Mouse (Mus musculus): Measurements from ENCODE around the gene Pgam2. TPM values are rescaled to one million over a fixed set of nuclear protein-coding genes. Genes with fewer than 3 reads are reported as not detected.
"Not testable (repeated sequence)": the region's sequence is repeated elsewhere in the genome, so short reads cannot be mapped to it uniquely, and the experiment has no call there.

Pgam2 gene
- total RNA-seq, 2 experiments from 2014 or later: 3,227 to 4,326 TPM

GRCm38 (mm10) chr11:5813381-5813780, 9.8 kb upstream of the Pgam2 start:
- DNase-seq: no peak
- intact Hi-C loops (cut with DNase I): no loop called here

DNA sequence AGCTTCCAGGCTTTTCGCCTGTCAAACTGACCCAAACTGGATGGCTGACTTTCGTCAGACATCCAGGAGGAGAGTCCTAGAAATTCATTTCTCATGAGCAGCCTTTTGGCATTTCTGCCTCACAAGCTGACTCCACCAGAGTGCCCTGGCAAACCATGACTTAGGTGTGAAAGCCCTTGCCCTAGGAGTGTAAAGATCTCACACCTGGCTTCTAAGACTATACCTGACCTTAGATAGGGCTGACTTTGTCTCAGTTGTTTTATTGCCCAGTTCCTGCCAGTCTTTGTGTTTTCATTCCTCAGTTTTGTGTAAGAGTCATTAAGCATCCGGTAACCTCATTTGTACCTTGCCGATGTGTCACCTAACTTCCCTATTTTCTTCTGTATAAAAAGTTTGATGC, 6.0 kb upstream of the Pgam2 start:
- DNase-seq; intact Hi-C loops (cut with DNase I): not testable (repeated sequence)

DNA sequence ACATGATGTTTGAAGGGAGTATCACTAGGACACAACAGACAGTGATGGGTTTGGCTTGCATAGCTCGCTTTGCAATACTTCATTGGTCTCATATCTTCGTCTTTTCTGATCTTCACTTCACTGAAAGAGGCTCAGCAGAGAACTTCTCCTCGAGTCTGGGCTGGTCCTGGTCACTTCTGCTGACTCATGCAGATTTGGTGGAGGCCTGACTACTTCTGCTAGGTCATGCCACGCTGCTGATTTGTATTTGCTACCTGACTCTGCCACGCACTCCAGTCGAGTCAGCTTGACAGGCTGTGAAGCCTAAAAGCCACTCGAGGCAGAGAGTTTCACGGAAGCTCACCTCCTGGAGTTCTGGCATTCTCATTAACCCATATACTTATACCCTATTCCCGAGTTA, 4.4 kb upstream of the Pgam2 start:
- intact Hi-C loops (cut with DNase I): loop anchor here (2.0 kb wide), 1 partner anchor 21 kb away; no protein-coding TSS in a partner anchor
- DNase-seq: no peak

DNA sequence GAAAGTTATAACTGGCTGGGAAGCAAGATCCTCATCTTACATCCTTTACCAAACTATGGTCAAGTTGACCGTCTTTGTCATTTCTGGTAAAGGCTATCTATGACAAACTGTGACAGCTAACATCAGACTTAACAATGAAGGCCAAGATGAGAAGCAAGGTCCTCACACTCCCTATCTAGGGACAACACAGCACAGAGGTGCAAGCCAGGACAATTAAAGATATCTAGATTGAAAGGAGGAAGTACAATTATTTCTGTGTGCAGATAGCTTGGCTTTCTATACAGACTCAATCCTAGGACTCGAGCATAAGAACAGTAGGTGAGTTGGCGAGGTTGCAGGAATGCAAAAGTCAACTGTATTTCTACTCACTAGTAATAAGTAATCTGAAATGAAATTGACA, 2.2 kb upstream of the Pgam2 start:
- intact Hi-C loops (cut with DNase I): loop anchor here (2.0 kb wide), 1 partner anchor 23 kb away; no protein-coding TSS in a partner anchor
- DNase-seq: no peak

DNA sequence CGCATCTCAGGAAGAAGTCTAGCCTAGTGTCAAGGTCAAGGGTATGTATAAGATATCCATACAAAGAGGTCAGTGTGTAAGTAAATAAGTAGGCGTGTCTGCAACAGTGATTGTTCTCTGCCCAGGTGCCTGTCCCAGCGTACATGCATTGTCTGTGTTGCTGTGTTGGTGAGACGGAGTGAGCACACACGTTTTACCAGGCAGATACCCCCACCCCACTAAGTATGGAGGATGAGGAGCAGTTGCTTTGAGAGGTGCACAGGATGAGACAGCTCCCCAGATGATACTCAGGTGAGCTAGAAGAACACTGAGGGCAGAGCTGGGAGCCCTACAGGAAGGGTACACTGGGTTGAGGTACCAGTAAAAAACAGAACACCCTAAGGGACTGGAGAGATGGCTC, 641 bp upstream of the Pgam2 start:
- no peak for DNase-seq
- intact Hi-C loops (cut with DNase I): no loop called here

DNA sequence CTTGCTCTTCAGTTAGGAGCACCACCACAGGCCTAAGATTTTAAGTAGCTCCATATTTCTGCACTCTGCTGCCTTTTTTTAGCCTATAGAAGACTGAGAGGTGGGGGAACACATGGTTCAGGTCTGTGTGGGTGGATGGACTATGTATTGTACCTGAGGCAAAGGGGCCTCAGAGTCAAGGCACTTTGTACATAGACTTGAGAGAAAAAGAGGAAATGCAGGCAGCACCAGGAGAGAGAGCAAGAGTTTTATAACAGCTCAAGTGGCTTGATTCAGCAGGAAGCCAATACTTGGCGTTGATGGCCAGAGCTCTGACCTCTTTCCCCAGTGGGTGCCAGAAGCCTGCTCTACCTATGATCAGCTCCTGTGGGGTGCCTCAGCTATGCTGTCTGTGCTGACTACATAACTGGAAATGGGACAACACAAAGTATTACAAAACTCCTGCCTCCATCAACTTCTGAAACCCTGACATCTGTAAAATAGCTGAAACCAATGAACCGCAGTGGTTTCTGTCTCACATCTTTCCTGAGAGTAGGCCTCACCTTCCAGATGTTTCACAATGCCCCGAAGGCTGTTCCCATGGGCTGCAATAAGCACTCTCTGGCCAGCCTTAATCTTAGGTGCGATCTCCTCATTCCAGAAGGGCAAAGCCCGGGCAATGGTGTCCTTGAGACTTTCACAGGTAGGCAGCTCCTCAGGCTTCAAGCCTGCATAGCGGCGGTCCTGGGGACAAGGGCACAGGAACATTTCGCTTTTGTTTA, 896 bp downstream of the Pgam2 start:
- DNase-seq: no peak
- intact Hi-C loops (cut with DNase I): no loop called here

GRCm38 (mm10) chr11:5802005-5802404, 1.5 kb downstream of the Pgam2 start:
- intact Hi-C loops (cut with DNase I): no loop called here
- DNase-seq: peak; percentile 58 to 65

DNA sequence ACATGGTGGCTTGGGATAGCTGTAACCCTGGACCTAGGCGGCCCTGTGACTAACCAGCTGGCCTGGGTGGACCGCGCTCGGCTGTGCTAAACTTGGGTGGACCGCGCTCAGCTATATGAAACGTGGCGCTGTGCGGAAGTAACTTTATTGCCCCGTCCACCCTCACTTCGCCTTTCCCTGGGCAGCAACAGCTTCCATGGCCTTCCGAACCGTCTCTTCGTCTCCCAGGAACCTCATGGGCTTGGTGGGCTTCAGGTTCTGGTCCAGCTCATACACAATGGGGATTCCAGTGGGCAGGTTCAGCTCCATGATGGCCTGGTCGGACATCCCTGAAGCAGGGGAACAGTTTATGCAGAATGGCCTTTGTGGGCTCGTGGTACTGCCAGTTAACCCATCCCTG, 2.0 kb downstream of the Pgam2 start:
- DNase-seq: no peak
- intact Hi-C loops (cut with DNase I): loop anchor here (2.0 kb wide), 1 partner anchor 35 kb away; no protein-coding TSS in a partner anchor

DNA sequence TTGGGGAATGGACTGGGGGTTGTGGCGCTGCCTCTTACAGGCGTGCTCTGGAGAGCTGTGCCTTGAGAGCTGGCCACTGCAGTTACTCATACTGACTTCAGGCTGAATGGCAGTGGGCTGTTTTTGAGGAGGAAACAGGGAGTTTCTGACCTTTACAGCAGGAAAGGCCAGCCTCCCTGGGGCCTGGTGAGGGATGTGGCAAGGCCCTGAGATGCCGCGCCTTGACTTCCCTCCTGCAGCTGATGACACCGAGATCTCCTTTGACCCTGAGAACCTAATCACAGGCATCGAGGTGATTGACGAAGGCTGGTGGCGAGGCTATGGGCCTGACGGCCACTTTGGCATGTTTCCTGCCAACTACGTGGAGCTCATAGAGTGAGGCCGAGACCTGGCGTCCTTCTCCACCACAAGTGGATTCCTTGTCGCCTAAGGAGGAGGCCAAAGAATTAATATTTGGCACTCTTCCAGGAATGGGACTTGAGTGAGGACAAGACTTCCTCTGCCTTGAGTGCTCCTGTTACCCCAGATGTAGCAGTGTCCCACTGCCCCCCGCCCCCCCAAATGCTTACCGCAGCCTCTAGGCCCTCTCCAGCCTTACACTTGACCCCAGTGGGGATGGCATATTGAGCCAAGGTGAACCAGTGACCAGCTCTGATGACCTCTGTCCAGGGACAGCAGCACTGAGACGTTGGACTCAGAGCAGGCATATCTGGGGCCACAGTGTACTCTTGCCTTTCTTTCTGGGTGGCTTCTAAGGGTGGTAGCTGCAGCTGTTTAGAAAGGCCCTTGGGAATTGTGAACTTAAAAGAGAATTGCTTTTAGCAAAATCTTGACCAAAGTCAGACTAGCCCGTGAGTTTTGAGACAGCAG, 3.7 kb downstream of the Pgam2 start:
- DNase-seq: peak in 1 of 2 experiments; percentile 41
- intact Hi-C loops (cut with DNase I): loop anchor here (2.0 kb wide), 1 partner anchor 37 kb away; no protein-coding TSS in a partner anchor

DNA sequence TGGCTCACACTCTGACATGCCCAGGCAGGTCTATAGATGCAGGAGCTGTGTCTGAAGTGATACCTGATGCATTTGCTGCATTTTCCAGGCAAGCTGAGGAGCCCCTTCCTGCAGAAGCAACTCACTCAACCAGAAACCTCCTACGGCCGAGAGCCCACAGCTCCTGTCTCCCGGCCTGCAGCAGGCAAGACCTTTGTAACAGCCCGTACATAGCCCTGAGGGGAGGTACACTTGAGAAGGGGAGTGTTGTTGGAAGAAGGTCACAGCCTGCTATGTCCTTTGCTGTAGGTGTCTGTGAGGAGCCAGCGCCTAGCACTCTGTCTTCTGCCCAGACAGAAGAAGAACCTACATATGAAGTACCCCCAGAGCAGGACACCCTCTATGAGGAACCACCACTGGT, 5.6 kb downstream of the Pgam2 start:
- intact Hi-C loops (cut with DNase I): no loop called here
- no peak for DNase-seq

DNA sequence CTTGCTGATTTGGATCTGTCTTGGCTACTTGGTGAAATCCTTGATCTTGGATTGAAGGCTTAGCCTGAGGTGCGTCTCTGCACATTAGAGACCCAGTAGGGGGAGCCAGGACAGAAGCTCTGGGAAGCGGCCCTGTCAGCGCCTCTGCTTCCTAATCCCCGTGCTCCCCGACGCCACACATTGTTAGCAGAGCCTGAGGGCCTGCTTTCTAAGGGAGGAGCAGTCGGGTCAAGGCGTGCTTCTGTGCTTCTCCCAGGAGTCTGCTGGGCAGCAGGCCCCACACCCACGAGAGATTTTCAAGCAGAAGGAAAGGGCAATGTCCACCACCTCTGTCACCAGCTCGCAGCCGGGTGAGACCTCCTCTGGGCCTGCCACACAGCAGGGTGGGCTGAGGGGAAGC, 6.2 kb downstream of the Pgam2 start:
- no peak for DNase-seq
- intact Hi-C loops (cut with DNase I): no loop called here

- intact Hi-C loops (cut with DNase I): no loop called here
- no peak for DNase-seq
Observed at GRCm38 (mm10) chr11:5796939-5797338, 6.6 kb downstream of the Pgam2 start.

DNA sequence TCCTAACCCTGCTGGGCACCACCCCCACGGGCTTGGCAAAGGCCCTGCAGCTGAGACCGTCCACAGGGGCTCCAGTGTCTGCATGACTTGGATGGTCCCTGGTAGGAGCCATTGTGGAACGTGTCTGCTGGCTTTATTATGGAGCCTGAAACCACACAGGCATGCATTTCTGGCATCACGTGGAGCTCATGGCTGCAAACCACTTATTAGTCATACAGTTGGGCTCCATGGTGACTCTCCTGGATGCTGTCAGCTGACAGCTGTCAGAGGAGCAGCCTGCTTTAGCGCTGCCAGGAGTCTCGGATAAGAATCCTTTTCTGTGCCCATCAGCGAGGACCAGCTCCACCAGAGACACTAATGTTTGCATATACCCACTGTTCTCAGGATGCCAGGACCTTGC, 7.8 kb downstream of the Pgam2 start:
- no peak for DNase-seq
- intact Hi-C loops (cut with DNase I): loop anchor here (2.0 kb wide), 1 partner anchor 91 kb away; no protein-coding TSS in a partner anchor

- DNase-seq: no peak
- intact Hi-C loops (cut with DNase I): loop anchor here (2.0 kb wide), 1 partner anchor 92 kb away; no protein-coding TSS in a partner anchor
Observed at GRCm38 (mm10) chr11:5795290-5795689, 8.2 kb downstream of the Pgam2 start.

DNA sequence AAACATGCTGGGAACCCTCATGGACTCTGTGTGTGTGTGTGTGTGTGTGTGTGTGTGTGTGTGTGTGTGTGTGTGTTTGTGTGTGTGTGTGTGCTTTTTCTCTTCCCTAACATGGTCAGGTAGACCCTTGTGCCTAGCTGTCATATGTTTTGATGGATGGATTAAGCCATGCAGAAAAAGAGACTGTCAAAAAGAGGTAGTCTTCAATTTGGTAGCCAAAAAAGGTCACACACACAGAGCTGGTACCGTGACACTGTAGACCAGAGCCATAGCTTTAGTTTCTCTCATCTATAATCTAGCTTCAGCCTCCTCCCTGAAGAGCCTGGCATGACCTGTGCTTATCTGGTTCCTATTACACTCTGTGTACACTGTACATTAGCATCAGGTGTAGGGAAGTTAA, 13.1 kb downstream of the Pgam2 start:
- DNase-seq: no peak
- intact Hi-C loops (cut with DNase I): no loop called here

DNA sequence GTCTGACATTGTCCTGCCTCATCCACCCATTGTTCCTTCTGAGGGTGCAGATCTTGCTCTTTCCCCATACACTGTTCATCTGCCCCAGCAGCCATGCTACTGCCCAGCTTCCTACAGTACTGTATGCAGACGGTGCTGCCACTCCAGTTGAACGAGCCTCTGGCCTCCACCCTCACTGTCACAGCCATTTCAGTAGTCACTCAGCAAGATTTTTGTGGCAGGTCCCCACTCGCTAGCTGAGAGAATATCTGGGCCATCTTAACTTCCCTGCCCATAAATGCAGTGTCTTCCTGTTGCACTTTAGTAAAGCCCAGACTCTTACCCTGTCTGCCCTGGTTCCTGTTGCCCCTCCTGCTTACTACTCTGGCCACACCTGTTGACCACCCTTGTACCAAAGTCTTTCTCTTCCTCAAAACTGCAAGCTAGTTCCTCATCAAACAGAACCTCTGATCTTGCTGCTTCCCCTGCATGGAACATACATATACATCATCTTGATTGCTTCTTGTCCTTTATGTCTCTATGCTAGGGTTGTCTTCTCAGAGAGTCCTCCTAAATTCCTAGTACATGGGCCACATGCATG, 13.7 kb downstream of the Pgam2 start:
- DNase-seq: no peak
- intact Hi-C loops (cut with DNase I): loop anchor here (5.0 kb wide), 1 partner anchor 303 kb away; no protein-coding TSS in a partner anchor

DNA sequence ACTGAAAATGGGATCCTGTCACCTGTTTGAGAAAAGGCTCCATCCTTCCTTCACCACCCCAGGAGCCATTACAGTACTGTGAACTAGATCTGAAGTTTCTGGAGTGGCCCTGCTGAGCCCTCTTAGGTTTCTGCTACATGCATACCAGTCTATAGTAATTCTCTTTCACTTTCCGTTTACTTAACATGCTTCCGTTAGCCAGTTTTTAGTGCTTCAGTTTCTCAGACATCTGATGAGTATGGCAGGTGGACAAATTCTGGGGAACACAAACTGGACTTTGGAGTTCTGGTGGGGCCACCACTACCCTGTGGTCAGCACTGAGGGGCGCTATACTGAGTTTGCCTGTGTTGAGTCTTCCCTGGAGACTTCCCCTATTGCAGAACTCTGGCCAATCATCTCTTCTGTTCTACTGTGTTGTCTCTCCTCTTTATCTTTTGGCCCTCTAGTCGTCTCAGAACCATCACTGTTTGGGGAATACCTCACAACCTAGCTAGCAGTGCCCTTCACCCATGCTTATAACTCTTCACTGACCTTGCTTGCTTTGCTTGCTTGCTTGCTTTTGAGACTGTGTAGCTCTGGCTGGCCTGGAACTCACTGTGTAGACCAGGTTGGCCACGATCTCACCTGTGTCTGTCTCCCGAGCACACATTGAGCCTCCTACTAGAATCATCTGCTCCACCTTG, 14.3 kb downstream of the Pgam2 start:
- intact Hi-C loops (cut with DNase I): loop anchor here (5.0 kb wide), 1 partner anchor 302 kb away; no protein-coding TSS in a partner anchor
- DNase-seq: no peak

- DNase-seq: peak; percentile 93
- intact Hi-C loops (cut with DNase I): loop anchor here (5.0 kb wide), 1 partner anchor 301 kb away; no protein-coding TSS in a partner anchor
Observed at GRCm38 (mm10) chr11:5788056-5789014, 15.2 kb downstream of the Pgam2 start, which contains the start of gene Dbnl. Gene Dbnl (plus strand): TSS chr11:5788488.

GRCm38 (mm10) chr11:5787671-5788055, 15.9 kb downstream of the Pgam2 start:
- intact Hi-C loops (cut with DNase I): loop anchor here (5.0 kb wide), 1 partner anchor 300 kb away; no protein-coding TSS in a partner anchor
- DNase-seq: no peak

Measured in gastrocnemius, postnatal 36 days (tissue).